Mouse (Mus musculus) cerebellum, postnatal 10 days (tissue): ENCODE measurements at regions not wholly inside any gene's neighbourhood (a gene's known extent, or its start where the extent isn't known, plus 50 kb on each side); places are given as distances from the start of the nearest gene placed in this dataset.
A peak's percentile ranks its signal among the peaks of the same experiment; 100 is the strongest.

Source experiments
- DNase-seq, 2 experiments: peaks; one replicate each; pipeline ENCODE4 v3.0.0; 2021; ENCODE audit warnings: mixed read lengths in 2 of 2

DNA sequence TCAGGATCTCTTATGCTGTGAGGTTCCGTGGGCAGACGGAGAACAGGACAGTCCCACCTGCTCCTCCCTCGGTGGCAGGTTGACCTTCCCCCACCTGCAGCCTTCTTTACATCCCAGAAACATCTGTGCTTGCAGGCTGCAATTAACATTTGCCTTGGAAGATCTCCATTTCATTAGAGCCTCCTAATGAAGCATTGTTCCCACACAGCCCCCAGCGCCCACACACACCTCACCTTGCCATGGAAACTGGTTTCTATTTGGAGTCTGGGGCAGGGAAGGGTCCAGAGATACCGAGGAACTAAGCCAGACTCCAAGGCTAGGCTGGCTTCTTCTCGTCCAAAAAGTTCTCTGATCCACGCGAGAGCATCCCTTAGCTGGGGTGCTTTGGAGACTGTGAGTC, 56.6 kb upstream of the Rpl38 start:
- DNase-seq, result no peak

- DNase-seq, result no peak
These were observed 60.3 kb upstream of the Rpl38 start for GRCm38 (mm10) chr11:114608009-114608408.

DNA sequence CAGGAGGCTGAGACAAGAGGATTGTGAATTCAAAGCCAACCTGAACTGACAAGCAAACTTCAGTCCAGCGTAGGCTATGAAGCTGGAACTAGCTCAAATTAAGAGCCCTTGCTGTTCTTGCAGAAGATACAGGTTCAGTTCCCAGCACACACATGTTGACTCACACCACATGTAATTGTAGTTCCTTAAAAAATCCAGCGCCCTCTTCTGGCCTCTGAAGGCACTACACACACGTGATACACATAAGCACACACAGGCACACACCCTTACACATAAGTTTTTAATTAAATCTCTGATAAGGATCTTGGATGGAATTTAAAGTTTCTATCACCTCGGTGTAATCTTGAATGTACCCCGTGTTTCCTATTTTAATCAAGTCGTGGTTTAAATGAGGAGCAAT, 65.2 kb upstream of the Rpl38 start:
- no peak for DNase-seq

DNA sequence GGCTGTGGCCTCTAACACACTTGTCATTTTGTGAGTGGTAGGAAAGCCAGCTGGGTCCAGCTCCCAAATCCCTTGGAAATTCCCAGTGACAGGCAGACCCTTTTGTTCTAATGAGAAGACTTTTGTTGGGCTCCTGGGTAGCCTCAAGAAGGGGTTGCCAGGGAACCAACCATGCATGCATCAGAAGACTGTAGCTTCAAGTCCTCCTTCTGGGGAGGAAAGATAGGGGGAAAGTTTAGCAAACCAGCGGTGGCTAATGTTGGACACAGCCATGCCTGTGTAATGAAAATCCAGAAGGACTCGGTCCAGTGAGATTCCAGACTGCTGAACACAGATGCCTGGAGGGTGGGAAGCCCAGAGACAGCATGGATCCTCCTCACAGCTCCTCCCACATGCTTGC, 71.1 kb upstream of the Rpl38 start:
- peak; percentile 19 to 47 for DNase-seq

DNA sequence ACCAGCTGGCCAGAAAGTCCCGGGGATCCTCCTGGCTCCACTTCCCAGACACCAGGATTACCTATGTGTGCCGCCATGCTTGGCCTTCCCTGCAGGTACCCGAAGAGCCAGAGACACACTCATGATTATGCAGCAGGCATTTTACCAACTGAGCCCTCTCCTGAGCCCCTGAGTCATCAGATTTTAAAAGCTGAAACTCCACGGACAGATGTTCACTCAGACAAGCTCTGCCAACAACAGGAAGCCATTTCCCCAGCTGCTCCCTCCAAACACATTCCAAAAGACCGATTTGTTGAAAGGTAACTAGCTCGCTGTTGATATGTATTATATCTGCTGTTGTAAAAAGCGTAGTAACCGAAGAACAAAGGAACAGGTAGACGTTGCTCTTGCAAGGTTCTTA, 75.4 kb upstream of the Rpl38 start:
- peak in 1 of 2 experiments; percentile 8 for DNase-seq

DNA sequence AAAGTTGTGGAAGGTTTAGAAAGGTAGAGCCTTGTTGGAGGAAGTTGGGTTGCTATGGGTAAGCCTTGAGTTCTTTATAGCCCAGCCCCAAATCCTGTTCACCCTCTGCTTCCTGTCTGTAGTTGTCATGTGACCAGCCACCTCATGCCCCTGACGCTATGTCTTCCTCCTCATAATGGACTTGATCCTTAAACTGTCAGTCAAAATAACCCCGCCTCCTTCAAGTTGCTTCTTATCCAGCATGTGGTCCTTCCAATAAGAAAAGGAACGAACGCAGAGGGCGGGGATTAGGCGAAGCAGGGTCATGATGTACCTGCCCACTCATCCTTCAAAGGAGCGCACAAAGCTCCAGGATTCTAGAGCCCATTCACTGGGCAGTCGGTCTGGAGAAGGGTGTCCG, 79.8 kb upstream of the Rpl38 start:
- DNase-seq, result no peak

DNA sequence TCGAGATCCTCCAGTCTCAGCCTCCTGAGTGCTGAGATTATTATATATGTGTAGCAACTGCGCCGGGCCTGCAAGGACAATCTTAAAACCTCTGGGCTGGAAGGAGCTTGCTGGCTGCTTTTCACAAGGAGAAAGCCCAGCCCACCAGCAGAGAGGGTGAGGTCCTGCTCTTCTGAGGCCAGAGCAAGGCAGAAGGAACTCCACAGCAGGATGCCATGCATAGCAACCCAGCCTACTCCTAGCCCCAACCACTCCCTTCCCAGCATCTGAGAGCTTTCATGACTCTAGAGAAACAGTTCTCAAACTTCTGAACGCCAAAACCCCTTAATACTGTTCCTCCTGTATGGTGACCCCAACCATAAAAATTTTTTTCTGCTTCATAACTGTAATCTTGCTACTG, 80.3 kb upstream of the Rpl38 start:
- DNase-seq, result no peak

GRCm38 (mm10) chr11:114586400-114586799, 81.9 kb upstream of the Rpl38 start:
- no peak for DNase-seq

- no peak for DNase-seq
These were observed 83.5 kb upstream of the Rpl38 start for GRCm38 (mm10) chr11:114584804-114585203.

GRCm38 (mm10) chr11:114584146-114584545, 84.2 kb upstream of the Rpl38 start:
- no peak for DNase-seq

- no peak for DNase-seq
These were observed 88.3 kb upstream of the Rpl38 start for GRCm38 (mm10) chr11:114579986-114580385.

- DNase-seq, result no peak
These were observed 89.8 kb upstream of the Rpl38 start for GRCm38 (mm10) chr11:114578551-114578950.

DNA sequence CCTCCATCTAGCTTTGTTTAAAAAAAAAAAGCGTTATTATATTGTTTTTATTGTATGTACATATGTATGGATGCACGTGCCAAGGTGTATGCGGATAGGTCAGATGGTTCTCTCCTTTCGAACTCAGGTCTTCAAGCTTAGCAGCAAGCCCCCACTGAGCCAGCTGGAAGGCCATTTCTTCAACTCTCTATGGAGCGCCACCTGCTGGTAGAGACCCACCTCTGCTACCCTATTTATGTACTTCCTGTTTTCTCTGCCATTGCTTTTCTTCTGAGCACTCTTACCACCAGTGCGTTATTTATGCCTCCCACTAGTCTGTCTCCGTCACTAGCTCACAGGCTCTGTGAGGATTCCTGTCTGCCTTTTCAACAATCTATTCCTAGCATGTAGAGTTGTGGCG, 91.5 kb upstream of the Rpl38 start:
- no peak for DNase-seq

- no peak for DNase-seq
These were observed 97.0 kb upstream of the Rpl38 start for GRCm38 (mm10) chr11:114571144-114571869.

DNA sequence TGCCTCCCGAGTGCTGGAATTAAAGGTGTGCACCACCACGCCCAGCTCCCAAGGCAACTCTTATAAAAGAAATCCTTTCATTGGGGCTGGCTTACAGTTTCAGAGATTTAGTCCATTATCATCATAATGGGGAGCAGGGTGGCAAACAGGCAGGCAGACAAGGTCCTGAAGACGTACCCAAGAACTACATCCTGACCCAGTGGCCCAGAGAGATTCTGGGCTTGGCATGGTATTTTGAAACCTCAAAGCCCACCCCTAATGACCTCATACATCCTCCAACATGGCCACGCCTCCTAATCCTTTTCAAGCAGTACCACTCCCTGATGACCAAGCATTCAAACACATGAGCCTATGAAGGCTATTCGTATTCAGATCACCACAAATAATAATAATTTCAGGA, 98.2 kb upstream of the Rpl38 start:
- DNase-seq, result no peak

DNA sequence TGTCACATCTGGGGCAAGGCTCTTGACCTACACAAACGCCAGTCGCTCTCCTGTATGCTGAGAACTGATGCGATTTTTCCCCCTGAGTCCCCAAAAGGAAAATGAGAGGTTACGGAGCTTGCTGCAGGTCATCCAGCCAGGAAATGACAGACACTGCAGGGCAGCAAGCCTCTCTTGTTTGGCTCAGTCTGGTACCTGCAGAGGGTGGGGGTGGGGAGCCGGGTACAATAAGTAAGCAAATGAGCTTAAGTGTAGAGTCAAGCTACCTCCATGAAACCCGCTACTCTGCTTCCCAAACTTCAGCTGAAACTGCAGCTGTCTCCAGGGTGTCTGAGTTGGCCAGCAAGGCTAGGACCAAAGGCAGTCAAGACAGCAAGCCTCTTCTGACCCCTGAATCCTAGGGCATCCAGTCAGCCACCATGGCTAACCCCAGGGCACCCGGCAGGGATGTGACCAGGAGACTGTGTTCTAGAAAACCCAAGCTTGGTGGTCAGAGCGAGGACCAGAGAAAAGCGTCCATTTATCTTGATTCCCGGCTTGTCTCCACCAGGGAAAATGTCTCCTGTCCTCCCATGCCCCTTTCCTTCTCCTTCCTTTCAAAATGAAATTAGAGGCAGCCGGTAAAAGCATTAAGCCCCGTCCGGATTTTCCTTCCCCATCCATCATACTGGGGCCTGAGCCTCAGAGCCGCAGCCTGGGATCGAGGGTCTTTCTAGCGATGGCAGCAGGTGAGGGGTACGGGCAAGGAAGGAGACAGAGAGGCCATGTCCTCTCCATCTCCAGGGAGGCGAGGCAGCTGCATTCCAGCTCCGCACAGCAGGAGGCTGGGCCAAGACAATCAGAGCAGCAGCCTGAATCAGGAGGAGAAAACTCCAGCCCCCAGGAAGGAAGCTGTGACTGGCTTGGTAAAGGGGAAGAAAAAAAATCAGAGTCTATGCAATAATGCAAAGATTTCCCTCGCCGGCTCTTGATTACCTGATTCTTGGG, 100.2 kb upstream of the Rpl38 start:
- no peak for DNase-seq

- DNase-seq, result no peak
These were observed 101.1 kb upstream of the Rpl38 start for GRCm38 (mm10) chr11:114567045-114567780.

- peak in 1 of 2 experiments; percentile 45 for DNase-seq
These were observed 103.4 kb upstream of the Rpl38 start for GRCm38 (mm10) chr11:114564949-114565348.

DNA sequence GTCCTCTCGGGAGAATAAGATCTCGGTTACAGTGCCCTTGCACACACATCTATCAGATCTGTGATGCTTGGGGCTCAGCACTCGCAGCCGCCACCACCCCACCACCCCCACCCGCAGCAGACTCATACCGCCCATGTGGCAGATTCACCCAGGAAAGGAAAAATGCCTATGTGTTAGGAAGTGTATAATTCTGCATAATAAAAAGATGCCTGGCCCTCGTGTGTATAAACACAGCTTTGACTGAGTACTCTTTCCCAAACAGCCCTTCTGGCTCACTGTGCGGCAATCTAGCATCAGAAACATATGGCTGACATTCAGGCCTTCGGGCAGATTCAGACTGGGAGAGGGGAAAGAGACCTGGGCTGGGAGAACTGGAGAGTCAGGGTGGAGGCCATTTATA, 105.2 kb upstream of the Rpl38 start:
- DNase-seq, result no peak

- no peak for DNase-seq
These were observed 113.7 kb upstream of the Rpl38 start for GRCm38 (mm10) chr11:114554576-114554975.

GRCm38 (mm10) chr11:114553992-114554391, 114.3 kb upstream of the Rpl38 start:
- DNase-seq, result no peak

- no peak for DNase-seq
These were observed 116.1 kb upstream of the Rpl38 start for GRCm38 (mm10) chr11:114552176-114552575.

DNA sequence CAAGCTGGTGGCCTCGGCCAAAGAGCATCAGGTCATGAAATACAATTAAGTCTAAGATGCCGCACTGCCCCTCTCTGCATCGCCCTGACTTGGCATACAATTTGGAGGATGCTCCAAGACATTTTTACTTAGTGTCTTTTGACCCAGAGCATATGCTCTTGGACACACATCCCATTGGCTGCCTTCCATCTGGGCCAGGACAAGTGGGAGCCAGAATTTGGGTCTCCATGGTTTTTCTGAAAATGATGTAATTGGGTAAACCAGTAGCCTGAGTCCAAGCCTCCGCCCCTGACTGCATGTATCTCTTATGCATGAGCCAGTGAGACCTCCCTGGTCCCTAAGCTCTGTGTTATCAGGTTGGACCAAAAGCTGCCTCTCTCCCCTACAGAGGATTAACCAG, 117.1 kb upstream of the Rpl38 start:
- peak; percentile 67 to 72 for DNase-seq
